Mouse (Mus musculus): ENCODE results near the gene Zfp319.

DNA sequence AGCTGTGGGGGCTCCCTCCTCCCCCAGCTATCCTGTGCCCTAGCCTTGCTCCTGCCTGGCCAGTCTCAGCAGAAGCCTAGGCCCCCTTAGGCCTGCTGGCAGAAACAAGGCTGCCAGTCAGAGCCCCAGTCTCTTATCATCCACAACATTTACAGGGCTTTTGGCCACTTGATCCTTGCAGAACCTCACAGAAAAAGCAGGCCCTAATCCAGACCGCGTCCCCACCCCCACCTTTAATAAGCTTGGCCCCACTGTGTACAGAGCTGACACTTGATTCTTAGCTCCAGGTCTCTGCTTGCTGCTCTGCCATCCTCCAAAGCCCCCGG, 29.2 kb upstream of the Zfp319 start:
- TF ChIP-seq HCFC1 (IDR thresholded peaks at IDR 0.05; ENCODE audit: borderline replicate concordance, insufficient read depth, low read length) (no peak), CHD2 (IDR thresholded peaks at IDR 0.05; ENCODE audit: low read depth, low read length) (no peak), ZC3H11A (IDR thresholded peaks at IDR 0.05; ENCODE audit: borderline replicate concordance, low read depth, low read length) (no peak)

Data from ES-E14 (cell line).